Mouse (Mus musculus) intestine, postnatal 0 days (tissue): ENCODE data around the gene Tbc1d24. TPM values are rescaled to one million over a fixed set of nuclear protein-coding genes. Genes with fewer than 3 reads are reported as not detected.

ENCODE experiments used
- ATAC-seq: fragments of 200-750 bp; cut with Nextera tagmentation; 2 replicates; pipeline ENCODE4 v1.8.0; 2017; ENCODE audit warnings: mild to moderate bottlenecking, moderate TSS enrichment, moderate library complexity
- H3K27ac ChIP-seq: fragments of 300-500 bp; sonication (generic); 2 replicates; pipeline ENCODE4 v1.5.1; 2014; ENCODE audit warnings: mild to moderate bottlenecking, low read depth, low read length, moderate library complexity
- H3K27me3 ChIP-seq: fragments of 300-500 bp; sonication (generic); replicated peaks from 2 replicates; pipeline ENCODE4 v1.6.1; 2014; ENCODE audit warnings: low read length, mixed read lengths; ENCODE audit not compliant: control insufficient read depth, insufficient read depth
- H3K36me3 ChIP-seq: fragments of 300-500 bp; sonication (generic); 2 replicates; pipeline ENCODE4 v1.6.1; 2014; ENCODE audit warnings: mild to moderate bottlenecking, moderate library complexity; ENCODE audit not compliant: control insufficient read depth, insufficient read depth
- H3K4me1 ChIP-seq: fragments of 300-500 bp; sonication (generic); replicated peaks from 2 replicates; pipeline ENCODE4 v1.6.1; 2014; ENCODE audit warnings: antibody characterized with exemption, low read length, mixed read lengths; ENCODE audit not compliant: control insufficient read depth, insufficient read depth
- H3K4me2 ChIP-seq: fragments of 300-500 bp; sonication (generic); replicated peaks from 2 replicates; pipeline ENCODE4 v1.6.1; 2014; ENCODE audit warnings: low read depth, mild to moderate bottlenecking, moderate library complexity
- H3K4me3 ChIP-seq: fragments of 300-500 bp; sonication (generic); 2 replicates; pipeline ENCODE4 v1.5.1; 2014; ENCODE audit warnings: low read depth, low read length
- H3K9ac ChIP-seq: fragments of 300-500 bp; sonication (generic); 2 replicates; pipeline ENCODE4 v1.6.1; 2014; ENCODE audit warnings: mild to moderate bottlenecking, low read depth, low read length
- H3K9me3 ChIP-seq: fragments of 300-500 bp; sonication (generic); 2 replicates; pipeline ENCODE4 v1.6.1; 2016; ENCODE audit warnings: mixed run types; ENCODE audit not compliant: control insufficient read depth
- CTCF ChIP-seq: sonication (generic); IDR thresholded peaks from 2 replicates; pipeline ENCODE4 v1.5.1; 2016; ENCODE audit warnings: low read depth, mild to moderate bottlenecking, control low read depth, antibody characterized with exemption, moderate library complexity
- WGBS: fragments of 180-500 bp; shearing (Covaris S2); extraction: QIAGEN DNeasy Blood & Tissue Kit; methylation state at CpG from one replicate; pipeline ENCODE4 v1.1.7; 2014; 5-methylcytosine and 5-hydroxymethylcytosine counted together
- polyA plus RNA-seq: library from polyadenylated mRNA; unstranded; fragments of >200 nt; fragmentation: Nextera tagmentation; extraction: Ambion mirVana; gene quantifications from 2 replicates; pipeline ENCODE4 v1.2.1, GENCODE M21; 2015

The Tbc1d24 gene
- polyA plus RNA-seq, 1 experiment from 2014 or later, result 3.1 TPM

- Histone ChIP-seq H3K27me3 (no peaks in the 10 kb centered on the region), H3K4me1 (no peaks in the 10 kb centered on the region), H3K4me3 (no peak overlapping the region), H3K27ac (no peak overlapping the region), H3K36me3 (peaks cover 7% of the 10 kb centered on the region), H3K9ac (no peak overlapping the region), H3K4me2 (no peak overlapping the region), H3K9me3 (no peaks in the 10 kb centered on the region)
- 87% methylated on average over 4 of the region's 4 CpGs for WGBS
- no peak for ATAC-seq
- TF ChIP-seq CTCF, result no peak
Observed at GRCm38 (mm10) chr17:24171738-24172137, 33.6 kb downstream of the Tbc1d24 start.

- 78% methylated on average over 5 of the region's 5 CpGs for WGBS
Observed at GRCm38 (mm10) chr17:24170729-24171128, 34.6 kb downstream of the Tbc1d24 start.

DNA sequence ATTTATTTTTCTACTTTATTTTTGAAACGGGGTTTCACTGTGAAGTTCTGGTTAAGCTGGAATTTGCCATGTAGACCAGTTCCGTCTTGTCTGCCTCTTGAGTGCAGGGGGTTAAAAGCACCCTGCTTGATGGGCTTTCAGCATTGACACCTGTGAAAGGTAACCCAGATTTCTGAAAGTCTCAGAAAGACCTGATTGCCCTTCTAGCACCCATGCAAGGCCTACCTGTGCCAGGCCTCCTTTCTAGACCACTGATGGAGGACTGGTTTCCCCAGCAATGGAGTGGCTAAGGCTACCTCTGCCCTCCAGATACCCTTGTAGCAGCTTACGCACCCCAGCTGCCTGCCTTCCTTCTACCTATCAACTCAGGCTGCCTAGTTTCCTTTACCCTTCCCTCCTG lies 35.2 kb downstream of the Tbc1d24 start:
- peak overlapping the region; percentile 82 for H3K4me3 ChIP-seq
- TF ChIP-seq CTCF, result no peak
- H3K9me3 ChIP-seq, result no peaks in the 10 kb centered on the region
- H3K36me3 ChIP-seq, result peaks cover 18% of the 10 kb centered on the region
- no peak for ATAC-seq
- H3K4me1 ChIP-seq, result no peaks in the 10 kb centered on the region
- 50% methylated on average over 3 of the region's 3 CpGs for WGBS
- no peaks in the 10 kb centered on the region for H3K27me3 ChIP-seq
- peak overlapping the region; percentile 77 for H3K4me2 ChIP-seq
- peak overlapping the region; percentile 91 for H3K9ac ChIP-seq
- 0 out of 2 replicates have a peak overlapping the region, but pooled peaks have one; percentile 15 for H3K27ac ChIP-seq

More at GRCm38 (mm10) chr17:24170729-24171128, 34.6 kb downstream of the Tbc1d24 start:
- Histone ChIP-seq H3K27me3 (no peaks in the 10 kb centered on the region), H3K9ac (no peak overlapping the region), H3K4me3 (no peak overlapping the region), H3K9me3 (no peaks in the 10 kb centered on the region), H3K36me3 (peaks cover 12% of the 10 kb centered on the region), H3K4me2 (no peak overlapping the region), H3K27ac (peak overlapping the region; percentile 15; the same call in 1 of the 2 replicates), H3K4me1 (no peaks in the 10 kb centered on the region)
- no peak for TF ChIP-seq CTCF
- ATAC-seq, result no peak

GRCm38 (mm10) chr17:24169317-24170065 lies 35.9 kb downstream of the Tbc1d24 start, which contains the start of gene Atp6v0c:
Gene Atp6v0c, minus strand, starts transcription at chr17:24169702.
- Histone ChIP-seq H3K27me3 (no peaks in the 10 kb centered on the region), H3K9ac (peak within 1 kb of the TSS; percentile 91), H3K4me2 (peak within 1 kb of the TSS; percentile 77), H3K27ac (peak within 1 kb of the TSS; percentile 93), H3K36me3 (peaks cover 18% of the 10 kb centered on the region), H3K4me3 (peak within 1 kb of the TSS; percentile 82), H3K4me1 (no peaks in the 10 kb centered on the region), H3K9me3 (no peaks in the 10 kb centered on the region)
- WGBS, result under 1% methylated on average over 58 of the region's 58 CpGs
- peak; percentile 77 for ATAC-seq
- peak; percentile 46 for TF ChIP-seq CTCF

DNA sequence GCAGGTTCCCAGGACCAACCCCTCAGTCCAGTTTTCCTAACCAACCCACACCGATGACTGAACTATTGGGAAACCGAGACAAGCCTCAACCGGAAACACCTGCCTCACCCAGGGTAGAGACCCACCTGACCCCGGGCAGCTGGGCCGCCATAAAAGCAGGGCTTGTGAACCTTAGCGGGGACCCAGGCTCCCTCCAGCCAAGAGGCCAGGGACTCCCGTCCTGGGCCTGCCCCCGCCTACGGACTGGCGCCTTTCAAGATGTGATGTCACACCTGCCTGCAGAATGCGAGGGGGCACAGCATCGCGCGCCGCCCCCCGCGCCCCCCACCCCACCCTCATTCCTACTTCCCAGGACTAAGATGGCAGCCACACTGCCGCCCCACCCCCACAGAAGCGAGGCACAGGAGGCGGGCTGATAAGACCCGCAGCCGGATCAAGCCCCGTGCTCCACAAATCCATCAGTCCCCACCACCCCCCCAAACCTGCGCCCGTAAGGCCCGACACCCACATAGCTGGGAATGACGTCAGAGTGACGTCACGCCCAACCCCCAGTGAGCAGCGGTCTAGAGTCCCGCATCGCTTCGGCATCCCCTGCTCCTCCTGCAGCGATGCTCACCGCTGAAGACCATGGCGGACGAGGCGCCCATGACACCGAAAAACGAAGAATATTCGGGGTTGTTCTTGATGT lies 36.6 kb downstream of the Tbc1d24 start:
- ATAC-seq, result peak; percentile 35
- Histone ChIP-seq H3K9me3 (no peaks in the 10 kb centered on the region), H3K4me3 (peak overlapping the region; percentile 82), H3K27ac (peak overlapping the region; percentile 93), H3K36me3 (peaks cover 18% of the 10 kb centered on the region), H3K9ac (peak overlapping the region; percentile 91), H3K4me2 (peak overlapping the region; percentile 77), H3K27me3 (no peaks in the 10 kb centered on the region), H3K4me1 (no peaks in the 10 kb centered on the region)
- TF ChIP-seq CTCF, result no peak
- 1% methylated on average over 40 of the region's 41 CpGs for WGBS

- WGBS, result 35% methylated on average over 7 of the region's 7 CpGs
- Histone ChIP-seq H3K9me3 (no peaks in the 10 kb centered on the region), H3K4me1 (no peaks in the 10 kb centered on the region), H3K27me3 (no peaks in the 10 kb centered on the region), H3K27ac (peak overlapping the region; percentile 93), H3K4me2 (peak overlapping the region; percentile 77), H3K4me3 (peak overlapping the region; percentile 82), H3K36me3 (peaks cover 18% of the 10 kb centered on the region), H3K9ac (peak overlapping the region; percentile 91)
- no peak for ATAC-seq
- TF ChIP-seq CTCF, result no peak
Observed at GRCm38 (mm10) chr17:24167891-24168505, 37.4 kb downstream of the Tbc1d24 start.
